Mouse (Mus musculus) lung, adult 2 months (tissue): ENCODE measurements at regions not wholly inside any gene's neighbourhood (a gene's known extent, or its start where the extent isn't known, plus 50 kb on each side); places are given as distances from the start of the nearest gene placed in this dataset.

Experiments used
- CTCF ChIP-seq: fragments of 200-500 bp; IDR thresholded peaks from 2 replicates; pipeline ENCODE4 v1.5.1; 2011; ENCODE audit warnings: mild to moderate bottlenecking, low read length, control low read depth; ENCODE audit not compliant: insufficient read depth
- POLR2A ChIP-seq: fragments of 200-500 bp; IDR thresholded peaks from 2 replicates; pipeline ENCODE4 v1.6.1; 2011; ENCODE audit warnings: low read depth, mild to moderate bottlenecking, control low read depth, low read length, borderline replicate concordance; ENCODE audit errors: extremely low read depth

DNA sequence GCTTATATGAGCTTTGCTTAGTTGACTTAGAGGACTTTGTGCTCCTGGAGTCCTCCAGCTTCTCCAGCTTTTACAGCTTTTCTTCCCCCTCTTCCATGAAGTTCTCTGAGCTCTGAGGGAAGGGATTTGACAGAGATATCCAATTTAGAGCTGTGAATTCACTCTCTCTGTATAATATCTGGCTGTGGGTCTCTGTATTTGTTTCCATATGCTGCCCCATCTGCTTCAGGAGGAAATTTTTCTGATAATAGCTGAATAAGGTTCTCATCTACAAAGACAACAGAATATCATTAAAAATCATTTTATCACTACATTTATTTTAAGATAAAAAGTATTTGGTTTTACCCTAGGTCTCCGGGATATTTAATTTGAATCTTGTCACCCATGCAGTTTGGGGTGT is 85.3 kb downstream of the Olfr721-ps1 start:
- TF ChIP-seq CTCF (no peak), POLR2A (no peak)
